Mouse (Mus musculus) MEL (cell line): ENCODE data around the gene Pigx. TPM values are rescaled to one million over a fixed set of nuclear protein-coding genes. Genes with fewer than 3 reads are reported as not detected.

Experiments
- DNase-seq: peaks from one replicate; pipeline ENCODE4 v3.0.0; 2011; ENCODE audit warnings: low read depth, low spot score
- H3K27ac ChIP-seq: 2 replicates; pipeline ENCODE4 v1.5.1; 2012; ENCODE audit warnings: low read depth, mild to moderate bottlenecking, control low read depth, low read length, moderate library complexity; ENCODE audit not compliant: control insufficient read depth
- H3K27me3 ChIP-seq, 2 experiments: fragments of 150-350 bp in 1 of 2; sonication (generic) in 1 of 2; 2 replicates each; pipeline ENCODE4 v1.6.1; 2012; ENCODE audit warnings: low read length in 2 of 2, mild to moderate bottlenecking in 2 of 2, improper control_type of control experiment in 1 of 2, moderate library complexity in 1 of 2; ENCODE audit not compliant: insufficient read depth in 2 of 2, control insufficient read depth in 1 of 2
- H3K36me3 ChIP-seq, 2 experiments: 2 replicates each; pipeline ENCODE4 v1.6.1; 2012 to 2014; ENCODE audit warnings: low read length in 2 of 2, improper control_type of control experiment in 1 of 2, inconsistent platforms in 1 of 2, mild to moderate bottlenecking in 1 of 2; ENCODE audit not compliant: insufficient read depth in 2 of 2, control insufficient read depth in 1 of 2
- H3K4me1 ChIP-seq, 2 experiments: fragments of 150-350 bp in 1 of 2; sonication (generic) in 1 of 2; 2 replicates each; pipeline ENCODE4 v1.6.1; 2012; ENCODE audit warnings: low read length in 2 of 2, improper control_type of control experiment in 1 of 2, mild to moderate bottlenecking in 1 of 2; ENCODE audit not compliant: insufficient read depth in 2 of 2, control insufficient read depth in 1 of 2
- H3K4me3 ChIP-seq, 2 experiments: fragments of 150-350 bp in 1 of 2; sonication (generic) in 1 of 2; 2 replicates each; pipeline ENCODE4 v1.5.1; 2012; ENCODE audit warnings: low read depth in 2 of 2, low read length in 2 of 2, mild to moderate bottlenecking in 2 of 2, moderate library complexity in 2 of 2, control low read depth in 1 of 2, improper control_type of control experiment in 1 of 2; ENCODE audit not compliant: control insufficient read depth in 1 of 2, insufficient read depth in 1 of 2
- H3K79me2 ChIP-seq: 2 replicates; pipeline ENCODE4 v1.6.1; 2012; ENCODE audit warnings: mild to moderate bottlenecking, low read length, moderate library complexity; ENCODE audit not compliant: control insufficient read depth, poor library complexity, insufficient read depth
- H3K9ac ChIP-seq: 2 replicates; pipeline ENCODE4 v1.6.1; 2012; ENCODE audit warnings: low read depth, mild to moderate bottlenecking, control low read depth, low read length, moderate library complexity; ENCODE audit not compliant: control insufficient read depth, poor library complexity, severe bottlenecking
- H3K9me3 ChIP-seq: fragments of 150-350 bp; sonication (generic); replicated peaks from 2 replicates; pipeline ENCODE4 v1.6.1; 2012; ENCODE audit warnings: mild to moderate bottlenecking, low read length, improper control_type of control experiment, moderate library complexity; ENCODE audit not compliant: insufficient read depth
- BHLHE40 ChIP-seq: IDR thresholded peaks from 2 replicates; pipeline ENCODE4 v1.6.1; 2012; ENCODE audit warnings: low read depth, mild to moderate bottlenecking, inconsistent platforms, low read length, improper control_type of control experiment, borderline replicate concordance
- CHD1 ChIP-seq: IDR thresholded peaks from 2 replicates; pipeline ENCODE4 v1.6.1; 2012; ENCODE audit warnings: low read depth, mild to moderate bottlenecking, inconsistent platforms, low read length, improper control_type of control experiment
- CHD2 ChIP-seq: IDR thresholded peaks from 2 replicates; pipeline ENCODE4 v1.6.1; 2011; ENCODE audit warnings: low read length, improper control_type of control experiment
- CTCF ChIP-seq, 3 experiments: IDR thresholded peaks in 2 of 3; conservative IDR thresholded peaks in 1 of 3; 2 replicates each; pipeline ENCODE4 v1.5.1; 2011 to 2012; ENCODE audit warnings: low read length in 3 of 3, low read depth in 2 of 3, mild to moderate bottlenecking in 2 of 3, improper control_type of control experiment in 1 of 3, inconsistent platforms in 1 of 3, mixed read lengths in 1 of 3, moderate library complexity in 1 of 3; ENCODE audit not compliant: control insufficient read depth in 1 of 3, insufficient read depth in 1 of 3, poor library complexity in 1 of 3, severe bottlenecking in 1 of 3
- E2F4 ChIP-seq: IDR thresholded peaks from 2 replicates; pipeline ENCODE4 v1.6.1; 2011; ENCODE audit warnings: low read depth, low read length, improper control_type of control experiment, borderline replicate concordance
- ELF1 ChIP-seq: IDR thresholded peaks from 2 replicates; pipeline ENCODE4 v1.6.1; 2014; ENCODE audit warnings: low read depth, mild to moderate bottlenecking, inconsistent platforms, low read length, improper control_type of control experiment, moderate library complexity
- EP300 ChIP-seq, 2 experiments: IDR thresholded peaks; 2 replicates each; pipeline ENCODE4 v1.6.1; 2011; ENCODE audit warnings: improper control_type of control experiment in 2 of 2, low read length in 2 of 2, low read depth in 1 of 2, mild to moderate bottlenecking in 1 of 2
- ETS1 ChIP-seq: IDR thresholded peaks from 2 replicates; pipeline ENCODE4 v1.6.1; 2012; ENCODE audit warnings: low read depth, mild to moderate bottlenecking, inconsistent platforms, low read length, improper control_type of control experiment, moderate library complexity
- GABPA ChIP-seq: IDR thresholded peaks from 2 replicates; pipeline ENCODE4 v1.6.1; 2012; ENCODE audit warnings: low read depth, mild to moderate bottlenecking, inconsistent platforms, low read length, improper control_type of control experiment, moderate library complexity
- GATA1 ChIP-seq: IDR thresholded peaks from 2 replicates; pipeline ENCODE4 v1.6.1; 2011; ENCODE audit warnings: low read depth, low read length, improper control_type of control experiment
- HCFC1 ChIP-seq: IDR thresholded peaks from 2 replicates; pipeline ENCODE4 v1.6.1; 2012; ENCODE audit warnings: low read depth, mild to moderate bottlenecking, inconsistent platforms, low read length, improper control_type of control experiment, moderate library complexity
- JUND ChIP-seq: IDR thresholded peaks from 2 replicates; pipeline ENCODE4 v1.6.1; 2011; ENCODE audit warnings: low read depth, mild to moderate bottlenecking, improper control_type of control experiment, low read length
- KAT2A ChIP-seq: conservative IDR thresholded peaks from 2 replicates; pipeline ENCODE4 v1.6.1; 2012; ENCODE audit warnings: low read depth, low read length, improper control_type of control experiment, inconsistent platforms
- MAFK ChIP-seq: IDR thresholded peaks from 2 replicates; pipeline ENCODE4 v1.6.1; 2011; ENCODE audit warnings: low read depth, mild to moderate bottlenecking, low read length, improper control_type of control experiment, borderline replicate concordance
- MAX ChIP-seq: IDR thresholded peaks from 2 replicates; pipeline ENCODE4 v1.6.1; 2011; ENCODE audit warnings: low read length, improper control_type of control experiment
- MEF2A ChIP-seq: IDR thresholded peaks from 2 replicates; pipeline ENCODE4 v1.6.1; 2014; ENCODE audit warnings: low read depth, mild to moderate bottlenecking, inconsistent platforms, low read length, improper control_type of control experiment; ENCODE audit not compliant: poor library complexity, insufficient replicate concordance, severe bottlenecking; ENCODE audit errors: extremely low read depth
- MXI1 ChIP-seq: IDR thresholded peaks from 2 replicates; pipeline ENCODE4 v1.6.1; 2011; ENCODE audit warnings: mild to moderate bottlenecking, low read depth, low read length, improper control_type of control experiment
- MYB ChIP-seq: IDR thresholded peaks from 2 replicates; pipeline ENCODE4 v1.6.1; 2011; ENCODE audit warnings: mild to moderate bottlenecking, low read depth, low read length, improper control_type of control experiment
- MYC ChIP-seq: IDR thresholded peaks from 2 replicates; pipeline ENCODE4 v1.6.1; 2011; ENCODE audit warnings: low read depth, mild to moderate bottlenecking, low read length, improper control_type of control experiment, moderate library complexity
- NRF1 ChIP-seq: IDR thresholded peaks from 2 replicates; pipeline ENCODE4 v1.6.1; 2014; ENCODE audit warnings: low read depth, mild to moderate bottlenecking, inconsistent platforms, low read length, improper control_type of control experiment, moderate library complexity; ENCODE audit not compliant: poor library complexity, insufficient read depth, severe bottlenecking
- POLR2A ChIP-seq, 2 experiments: IDR thresholded peaks; 2 replicates each; pipeline ENCODE4 v1.6.1; 2011 to 2012; ENCODE audit warnings: low read length in 2 of 2, mild to moderate bottlenecking in 2 of 2, control low read depth in 1 of 2, improper control_type of control experiment in 1 of 2, low read depth in 1 of 2, moderate library complexity in 1 of 2; ENCODE audit not compliant: control insufficient read depth in 1 of 2, insufficient read depth in 1 of 2, poor library complexity in 1 of 2
- POLR2AphosphoS2 ChIP-seq: IDR thresholded peaks from 2 replicates; pipeline ENCODE4 v1.6.1; 2011; ENCODE audit warnings: low read length, improper control_type of control experiment
- POLR2AphosphoS5 ChIP-seq: IDR thresholded peaks from 2 replicates; pipeline ENCODE4 v1.6.1; 2012; ENCODE audit warnings: low read depth, borderline replicate concordance, mild to moderate bottlenecking, inconsistent platforms, low read length, moderate library complexity, mixed read lengths
- RCOR1 ChIP-seq: IDR thresholded peaks from 2 replicates; pipeline ENCODE4 v1.6.1; 2012; ENCODE audit warnings: low read depth, mild to moderate bottlenecking, inconsistent platforms, low read length, improper control_type of control experiment
- SIN3A ChIP-seq: IDR thresholded peaks from 2 replicates; pipeline ENCODE4 v1.6.1; 2012; ENCODE audit warnings: low read length, improper control_type of control experiment, inconsistent platforms
- TAL1 ChIP-seq: IDR thresholded peaks from 2 replicates; pipeline ENCODE4 v1.6.1; 2012; ENCODE audit warnings: mild to moderate bottlenecking, inconsistent platforms, low read length, moderate library complexity, mixed read lengths
- TBP ChIP-seq: IDR thresholded peaks from 2 replicates; pipeline ENCODE4 v1.8.0; 2011; ENCODE audit warnings: low read depth, low read length, improper control_type of control experiment
- TCF12 ChIP-seq: IDR thresholded peaks from 2 replicates; pipeline ENCODE4 v1.6.1; 2014; ENCODE audit warnings: low read depth, mild to moderate bottlenecking, inconsistent platforms, low read length, improper control_type of control experiment, moderate library complexity
- UBTF ChIP-seq: IDR thresholded peaks from 2 replicates; pipeline ENCODE4 v1.6.1; 2012; ENCODE audit warnings: low read depth, mild to moderate bottlenecking, inconsistent platforms, low read length, improper control_type of control experiment, moderate library complexity, borderline replicate concordance; ENCODE audit not compliant: insufficient read depth
- USF1 ChIP-seq: IDR thresholded peaks from 2 replicates; pipeline ENCODE4 v1.6.1; 2014; ENCODE audit warnings: low read depth, mild to moderate bottlenecking, inconsistent platforms, low read length, improper control_type of control experiment, moderate library complexity
- USF2 ChIP-seq, 2 experiments: IDR thresholded peaks; 2 replicates each; pipeline ENCODE4 v1.6.1; 2011 to 2012; ENCODE audit warnings: improper control_type of control experiment in 2 of 2, low read length in 2 of 2, borderline replicate concordance in 1 of 2, inconsistent platforms in 1 of 2, low read depth in 1 of 2, mild to moderate bottlenecking in 1 of 2; ENCODE audit not compliant: insufficient read depth in 1 of 2
- ZC3H11A ChIP-seq: IDR thresholded peaks from 2 replicates; pipeline ENCODE4 v1.6.1; 2012; ENCODE audit warnings: low read depth, mild to moderate bottlenecking, inconsistent platforms, low read length, improper control_type of control experiment
- ZKSCAN1 ChIP-seq: IDR thresholded peaks from 2 replicates; pipeline ENCODE4 v1.6.1; 2012; ENCODE audit warnings: low read depth, mild to moderate bottlenecking, inconsistent platforms, low read length, improper control_type of control experiment, moderate library complexity
- ZMIZ1 ChIP-seq: IDR thresholded peaks from 2 replicates; pipeline ENCODE4 v1.6.1; 2012; ENCODE audit warnings: low read depth, mild to moderate bottlenecking, inconsistent platforms, low read length, improper control_type of control experiment, moderate library complexity
- ZNF384 ChIP-seq: IDR thresholded peaks from 2 replicates; pipeline ENCODE4 v1.6.1; 2012; ENCODE audit warnings: low read depth, mild to moderate bottlenecking, inconsistent platforms, low read length, improper control_type of control experiment
- polyA plus RNA-seq, 2 experiments: library from polyadenylated mRNA; stranded (reverse) in 1 of 2; unstranded in 1 of 2; fragments of >175 nt in 1 of 2; fragments of >200 nt in 1 of 2; gene quantifications; 2 replicates each; pipeline versions ENCODE4 v1.2.1 to v1.2.4; 2012; ENCODE audit warnings: low replicate concordance in 2 of 2, low read depth in 1 of 2; ENCODE audit not compliant: insufficient read length in 2 of 2, insufficient read depth in 1 of 2, missing spikeins in 1 of 2
- total RNA-seq: library from RNA; depleted of rRNA; stranded (reverse); fragments of 300-350 nt; gene quantifications from 2 replicates; pipeline ENCODE4 v1.2.3, GENCODE M21; 2012

Pigx gene
- total and polyA plus RNA-seq, 3 experiments = 22.3 to 29.5 TPM; not detected in 1

GRCm38 (mm10) chr16:32113541-32114218 lies 14.1 kb upstream of the Pigx start:
- Histone ChIP-seq H3K9me3 (no peaks in the 10 kb centered on the region), H3K27ac (peak overlapping the region; percentile 94), H3K36me3 (peaks cover 0 to 13% of the 10 kb centered on the region in 2 experiments; a peak in 2 of 4 replicates), H3K79me2 (no peaks in the 10 kb centered on the region), H3K4me1 (peaks cover 2 to 23% of the 10 kb centered on the region in 2 experiments), H3K27me3 (no peaks in the 10 kb centered on the region), H3K4me3 (peak overlapping the region; percentile 47 to 51), H3K9ac (peak overlapping the region; percentile 67)
- DNase-seq = peak; percentile 94
- no peak for TF ChIP-seq POLR2AphosphoS5
- TF ChIP-seq ETS1 = peak; percentile 69
- TF ChIP-seq USF1 = peak; percentile 92
- peak; percentile 46; the same call in 1 of the 2 replicates for TF ChIP-seq ELF1
- TF ChIP-seq UBTF = 0 out of 2 replicates have a peak, but pooled peaks have one; percentile 34
- no peak for TF ChIP-seq ZMIZ1
- TF ChIP-seq GABPA = no peak
- no peak for TF ChIP-seq ZC3H11A
- no peak for TF ChIP-seq CHD2
- 0 out of 2 replicates have a peak, but pooled peaks have one; percentile 28 for TF ChIP-seq TBP
- TF ChIP-seq E2F4 = no peak
- TF ChIP-seq MYB = no peak
- TF ChIP-seq RCOR1 = peak; percentile 76
- TF ChIP-seq NRF1 = no peak
- peak; percentile 53; the same call in 1 of the 2 replicates for TF ChIP-seq ZNF384
- TF ChIP-seq TCF12 = no peak
- no peak; the same call in 1 of the 2 replicates for TF ChIP-seq KAT2A
- TF ChIP-seq POLR2AphosphoS2 = no peak
- no peak for TF ChIP-seq CTCF (IDR thresholded peaks at IDR 0.05 in 2 of 3, conservative IDR thresholded peaks at IDR 0.05 in 1 of 3; ENCODE audit: control insufficient read depth in 1 of 3, insufficient read depth in 1 of 3, low read depth in 2 of 3, low read length in 3 of 3, poor library complexity in 1 of 3, severe bottlenecking in 1 of 3)
- peak; percentile 51 to 82; a peak in 3 of 4 replicates for TF ChIP-seq POLR2A (IDR thresholded peaks at IDR 0.05; ENCODE audit: control insufficient read depth in 1 of 2, insufficient read depth in 1 of 2, low read depth in 1 of 2, low read length in 2 of 2, poor library complexity in 1 of 2)
- peak; percentile 78 for TF ChIP-seq SIN3A
- peak; percentile 23 to 61; a peak in 3 of 4 replicates for TF ChIP-seq USF2 (IDR thresholded peaks at IDR 0.05; ENCODE audit: borderline replicate concordance in 1 of 2, insufficient read depth in 1 of 2, low read depth in 1 of 2, low read length in 2 of 2)
- no peak for TF ChIP-seq BHLHE40
- no peak for TF ChIP-seq JUND
- peak; percentile 95 for TF ChIP-seq MYC
- TF ChIP-seq TAL1 = no peak
- TF ChIP-seq MAX = peak; percentile 70
- no peak for TF ChIP-seq CHD1
- TF ChIP-seq MAFK = no peak
- 0 out of 2 replicates have a peak, but pooled peaks have one; percentile 27 for TF ChIP-seq ZKSCAN1
- peak; percentile 18; the same call in 1 of the 2 replicates for TF ChIP-seq HCFC1
- no peak for TF ChIP-seq MEF2A
- peak; percentile 45; the same call in 1 of the 2 replicates for TF ChIP-seq GATA1
- peak; percentile 86 for TF ChIP-seq MXI1
- peak; percentile 57 to 59; a peak in 2 of 4 replicates for TF ChIP-seq EP300 (IDR thresholded peaks at IDR 0.05; ENCODE audit: low read depth in 1 of 2, low read length in 2 of 2)
